Mouse (Mus musculus) adipocyte (in vitro differentiated cells): ENCODE data around the gene Gpatch4.

Source experiments
- DNase-seq: peaks from one replicate; pipeline ENCODE4 v3.0.0-alpha.2; 2016; ENCODE audit warnings: low spot score

Gene Gpatch4

DNA sequence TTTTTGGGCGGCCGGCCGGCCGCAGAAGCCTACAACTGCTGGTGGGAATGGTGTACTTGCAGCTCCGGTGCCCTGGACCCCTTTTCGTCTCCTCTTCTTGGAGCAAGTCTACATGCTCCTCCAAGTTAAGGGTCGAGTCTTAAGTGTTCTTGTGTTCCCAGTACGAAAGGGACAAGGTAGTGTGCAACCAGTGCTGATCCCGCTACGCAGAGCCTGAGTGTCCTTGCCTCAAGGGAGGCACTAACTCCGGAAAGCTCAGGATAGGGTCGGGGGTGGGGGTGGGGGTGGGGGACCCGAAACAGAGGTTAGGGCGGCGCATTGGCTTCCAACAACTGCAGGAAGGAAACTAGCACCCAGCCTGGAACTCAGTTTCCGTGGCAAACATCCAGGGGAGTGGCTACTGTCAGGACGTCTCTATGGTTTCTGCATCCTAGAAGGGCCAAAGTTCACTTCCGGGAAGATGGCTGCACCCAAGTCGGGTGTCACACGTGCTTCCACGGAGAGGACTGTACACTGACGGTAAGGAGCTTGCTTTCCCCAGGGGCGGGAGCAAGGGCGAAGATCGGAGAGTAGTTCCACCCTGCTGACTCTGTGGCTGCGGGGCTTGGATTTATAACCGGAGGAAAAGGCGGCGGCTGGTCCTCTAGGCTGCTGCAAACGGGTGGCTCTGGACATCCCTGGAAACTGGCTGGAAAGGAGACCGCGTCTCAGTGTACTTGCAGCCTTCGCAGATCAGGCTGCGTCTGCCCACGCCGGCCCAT, at the start of gene Gpatch4:
TSS of gene Gpatch4 (plus strand) at position 448 of the 761 bp plus-strand sequence.
- peak; percentile 96 for DNase-seq

DNA sequence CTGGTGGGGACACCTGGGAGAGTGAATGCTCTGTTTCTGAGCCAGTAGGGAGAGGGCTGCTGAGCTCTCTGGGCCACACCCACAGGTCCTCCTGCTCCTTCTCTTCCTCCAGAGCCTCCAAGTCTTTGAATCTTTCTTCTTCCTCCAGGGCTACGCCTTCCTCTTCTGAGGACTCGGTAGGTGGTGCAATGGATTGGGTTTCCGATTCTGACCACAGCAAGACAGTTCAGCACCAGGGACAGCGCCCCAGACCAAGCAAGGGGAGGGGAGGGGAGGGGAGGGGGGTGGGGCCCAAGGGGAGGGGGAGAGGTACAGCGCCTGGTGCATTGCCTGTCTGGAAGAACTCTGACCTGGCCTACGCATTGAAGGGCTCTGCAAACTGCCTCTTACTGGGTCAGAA, 49.5 kb upstream of the Gpatch4 start:
- peak; percentile 60 for DNase-seq

GRCm38 (mm10) chr3:87995331-87995730, 47.6 kb upstream of the Gpatch4 start:
- no peak for DNase-seq

DNA sequence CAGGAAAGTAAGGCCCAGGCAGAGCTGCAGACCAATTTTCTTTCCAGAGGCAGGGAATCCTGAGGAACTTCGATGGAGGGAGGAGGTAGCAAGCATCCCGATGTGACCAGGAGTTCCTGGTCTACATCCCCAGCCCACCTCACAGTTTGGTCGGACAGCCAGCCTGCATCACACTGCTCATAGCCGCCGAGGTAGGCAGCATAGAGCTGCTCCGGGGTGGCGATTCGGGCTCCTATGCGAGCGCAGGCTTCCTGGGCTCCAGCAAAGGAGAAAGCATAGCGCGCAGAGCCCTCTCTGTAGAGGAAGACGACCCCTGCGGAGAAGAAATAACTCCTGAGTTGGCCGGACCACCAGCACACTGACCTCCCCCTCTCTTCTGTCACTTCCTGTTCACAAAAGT, 46.5 kb upstream of the Gpatch4 start:
- no peak for DNase-seq

GRCm38 (mm10) chr3:87996971-87997614, 45.8 kb upstream of the Gpatch4 start:
- DNase-seq: no peak

DNA sequence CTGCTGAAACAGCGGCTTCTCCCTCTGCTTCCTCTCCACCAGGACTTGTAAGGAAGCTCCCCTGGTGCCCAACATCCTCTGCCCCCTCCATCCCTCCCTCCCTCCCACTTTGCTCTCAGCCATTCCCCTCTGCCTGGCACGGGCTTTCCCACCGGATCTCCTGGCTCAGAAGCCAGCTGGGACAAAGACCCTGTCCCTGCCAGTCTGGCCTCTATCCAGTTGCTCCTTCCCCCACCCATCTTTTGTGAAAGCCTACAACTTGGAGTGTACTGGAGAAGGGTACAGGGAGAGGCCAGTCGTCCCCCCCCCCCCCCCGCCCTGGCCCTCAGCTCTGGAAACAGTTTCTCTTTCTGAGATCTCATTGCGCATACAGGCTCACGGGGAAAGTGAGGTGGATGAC, 44.2 kb upstream of the Gpatch4 start:
- no peak for DNase-seq

DNA sequence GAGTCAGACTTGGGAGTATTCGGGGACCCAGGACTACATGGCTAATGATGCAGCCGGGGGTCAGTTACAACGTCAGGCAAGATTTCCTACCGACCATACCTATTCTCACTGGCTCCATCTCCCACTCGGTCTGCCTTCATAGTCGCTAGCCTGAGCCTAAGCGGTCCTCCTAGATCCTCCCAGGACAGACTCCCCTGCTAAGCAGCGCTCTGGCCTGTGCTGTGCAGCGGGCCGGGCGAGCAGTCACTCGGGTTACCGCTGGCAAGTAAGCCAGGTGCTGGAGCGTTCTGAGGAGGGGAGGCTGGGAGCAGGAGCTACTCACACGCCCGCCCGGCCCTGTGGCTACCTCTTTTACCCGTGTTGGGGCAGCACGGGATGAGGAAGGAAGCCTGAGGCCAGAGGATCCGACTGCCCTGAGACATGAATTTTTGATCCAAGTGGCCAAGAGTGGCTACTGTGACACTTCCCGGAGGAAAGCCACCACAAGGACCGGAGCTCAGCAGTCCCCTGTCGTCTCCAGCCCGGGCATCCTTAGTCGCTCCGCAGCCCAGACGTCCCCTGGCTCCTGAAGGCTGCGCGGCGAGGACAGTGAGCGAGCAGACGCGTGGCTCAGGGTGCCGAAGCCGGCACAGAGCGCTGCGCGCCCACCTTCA, 43.5 kb upstream of the Gpatch4 start:
- DNase-seq: no peak

GRCm38 (mm10) chr3:88000181-88000580, 42.7 kb upstream of the Gpatch4 start, which contains the start of gene Bcan:
TSS of gene Bcan (minus strand) at chr3:88000230.
- DNase-seq: no peak

DNA sequence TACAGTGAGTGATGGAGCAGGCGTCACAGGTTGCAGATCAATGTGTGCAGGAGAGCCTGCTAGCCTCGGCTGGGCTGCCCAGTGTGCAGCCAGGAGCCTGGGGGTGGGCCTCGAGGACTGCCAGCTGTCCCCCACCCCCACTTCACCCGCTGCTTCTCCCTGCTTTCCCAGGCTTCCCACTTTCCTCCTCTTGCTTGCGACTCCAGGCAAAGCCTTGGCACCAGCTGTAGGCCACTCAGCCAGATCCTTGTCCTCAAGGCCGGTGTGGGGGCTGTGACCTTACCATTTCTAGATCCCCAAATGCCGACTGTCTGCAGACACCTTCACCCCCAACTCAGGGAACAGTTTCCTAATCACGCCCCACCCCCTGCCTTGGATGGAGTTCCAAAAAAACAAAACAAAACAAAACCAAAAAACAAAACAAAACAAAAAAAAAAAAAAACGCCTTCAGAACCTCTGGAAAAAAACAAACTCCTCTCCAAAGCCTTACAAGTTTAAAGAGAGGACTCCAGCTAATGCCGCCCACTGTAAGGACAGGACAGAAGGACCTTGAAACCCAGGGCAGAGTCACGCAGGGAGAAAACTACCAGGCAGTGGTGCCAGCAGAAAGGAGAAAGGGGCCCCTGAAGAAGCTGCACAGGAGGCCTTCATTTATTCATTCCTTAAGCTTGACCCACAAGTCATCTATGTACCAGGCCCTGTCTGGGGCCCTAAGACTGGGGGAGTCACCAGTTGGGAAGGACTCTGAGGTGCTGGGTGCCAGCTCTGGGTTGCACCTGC, 41.9 kb upstream of the Gpatch4 start:
- DNase-seq: no peak

- DNase-seq: peak; percentile 71
Measured at GRCm38 (mm10) chr3:88002291-88002976, 40.5 kb upstream of the Gpatch4 start.

GRCm38 (mm10) chr3:88005822-88006786, 36.8 kb upstream of the Gpatch4 start:
- DNase-seq: no peak

GRCm38 (mm10) chr3:88010634-88011265, 32.2 kb upstream of the Gpatch4 start:
- DNase-seq: peak; percentile 24

DNA sequence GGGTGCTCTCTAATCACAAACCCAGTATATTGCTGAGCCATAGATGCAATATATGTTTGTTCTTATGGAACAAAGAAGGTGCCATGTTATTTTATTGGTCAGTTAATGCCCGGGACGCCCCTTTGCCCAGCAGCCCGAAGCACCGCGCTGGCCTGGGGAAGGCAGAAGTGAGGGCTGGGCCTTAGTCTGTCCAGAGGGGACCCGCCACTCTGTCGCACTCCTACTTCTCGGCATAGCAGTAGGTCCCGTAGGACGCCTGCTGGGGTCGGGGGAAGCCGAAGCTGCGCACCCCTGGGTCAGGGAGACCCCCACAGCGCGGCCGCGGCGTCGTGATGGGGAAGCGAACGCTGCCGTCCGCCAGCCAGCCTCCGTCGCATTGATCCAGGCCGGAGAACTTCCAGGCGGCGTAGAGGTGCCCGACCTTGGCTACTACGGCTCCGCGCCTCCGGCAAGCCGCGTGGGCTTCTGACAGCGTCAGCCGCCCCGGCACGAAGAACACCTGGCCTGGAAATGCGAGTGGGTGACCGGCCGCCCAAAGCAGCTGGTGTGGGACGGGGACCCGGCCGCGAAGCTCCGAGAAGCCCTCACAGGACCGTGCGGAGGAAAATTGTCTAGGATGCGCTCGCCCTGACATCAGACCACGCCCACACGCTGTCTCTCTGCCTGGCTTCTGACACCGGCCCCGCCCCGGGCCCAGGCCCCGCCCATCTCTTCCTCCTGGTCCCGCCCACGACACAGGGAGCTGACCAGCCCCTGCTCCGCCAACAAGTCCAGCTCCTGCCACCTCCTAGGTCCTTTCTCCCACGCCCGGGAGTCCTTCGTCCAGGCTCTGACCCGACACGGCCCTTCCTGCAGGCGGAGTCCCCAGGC, 20.4 kb upstream of the Gpatch4 start:
- no peak for DNase-seq

DNA sequence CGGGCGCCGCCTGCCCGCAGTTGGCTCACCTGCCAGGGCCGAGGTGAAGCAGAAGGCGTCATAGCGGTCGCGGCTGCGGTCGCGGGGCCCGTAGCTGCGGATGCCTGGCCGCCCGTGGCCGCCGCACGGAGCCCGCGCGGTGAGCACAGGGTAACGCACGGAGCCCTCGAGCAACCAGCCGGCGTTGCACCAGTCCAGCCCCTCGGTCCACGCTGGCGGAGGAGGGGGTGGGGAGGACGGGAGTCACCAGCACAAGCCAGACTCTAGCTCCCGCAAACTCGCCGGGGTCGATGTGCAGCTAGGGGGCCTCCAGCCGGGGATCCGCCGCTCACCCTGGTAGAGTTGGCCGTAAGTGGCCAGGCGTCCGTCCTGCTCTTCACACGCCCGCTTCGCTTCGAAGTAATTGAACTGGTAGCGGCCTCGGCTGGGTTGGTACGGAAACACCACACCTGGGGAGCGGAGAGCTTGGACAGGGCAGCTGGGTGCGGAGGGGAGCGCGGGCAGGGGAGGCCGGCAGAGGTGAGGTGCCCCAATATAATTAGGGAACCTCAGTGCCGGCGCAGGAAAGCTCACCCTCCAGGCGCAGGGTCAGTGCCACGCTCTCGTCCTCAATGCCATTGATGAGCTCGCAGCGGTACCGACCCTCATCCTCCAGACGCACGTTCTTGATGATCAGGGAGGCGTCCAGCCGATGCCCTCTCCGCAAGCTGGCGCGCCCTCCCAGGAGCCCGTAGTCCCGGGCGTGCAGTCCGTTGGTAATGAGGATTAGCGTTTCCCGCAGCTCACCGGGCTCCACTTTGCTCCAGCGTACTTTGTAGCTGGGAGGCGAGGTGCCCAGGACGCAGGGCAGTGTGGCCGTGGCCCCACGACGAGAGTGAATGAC, 19.5 kb upstream of the Gpatch4 start:
- DNase-seq: no peak

DNA sequence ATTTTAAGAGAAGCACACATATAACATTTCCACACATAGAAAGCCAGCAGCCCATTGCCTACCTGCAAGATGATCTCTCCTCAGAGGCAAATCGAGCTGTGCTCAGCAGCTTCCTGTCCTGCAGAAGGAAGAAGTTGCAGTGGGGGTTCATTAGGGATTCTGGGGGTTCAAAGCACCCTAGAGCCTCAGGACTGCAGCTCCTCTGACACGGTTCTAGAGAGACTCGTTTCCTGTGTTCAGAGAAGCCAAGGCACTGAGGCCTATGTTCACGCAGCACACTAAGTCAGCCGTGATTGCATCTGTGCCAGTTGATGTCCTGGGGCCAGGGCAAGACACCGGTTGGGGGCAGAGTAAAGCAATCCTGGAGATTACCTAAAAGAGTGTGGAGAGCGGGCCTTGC, 16.1 kb upstream of the Gpatch4 start:
- no peak for DNase-seq

- no peak for DNase-seq
Measured at GRCm38 (mm10) chr3:88027434-88028186, 15.3 kb upstream of the Gpatch4 start, which contains the start of gene Hapln2. TSS of gene Hapln2 (minus strand) at chr3:88027583.
